ENCODE assay signal across 14 mouse cellular contexts in the genomic region with DNA sequence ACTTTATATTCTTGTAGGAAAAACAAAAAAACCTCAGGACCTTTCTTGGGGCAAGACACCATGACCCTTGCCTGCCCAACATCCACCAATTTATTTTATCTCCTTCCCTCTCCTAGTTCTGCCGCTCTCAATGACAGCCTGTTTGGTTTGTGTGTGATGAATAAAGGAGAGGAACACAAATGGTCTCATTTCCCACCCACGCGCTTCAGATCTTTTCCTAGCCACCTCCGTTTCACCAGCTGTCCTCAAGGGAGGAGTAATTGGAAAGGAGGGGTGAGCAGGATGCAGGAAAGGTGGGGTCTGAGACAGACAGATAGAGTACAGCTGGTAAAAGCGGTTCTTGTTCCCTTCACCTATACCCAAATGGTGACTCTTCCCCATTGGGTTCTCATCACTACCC. TPM values are rescaled to one million over a fixed set of nuclear protein-coding genes. Genes with fewer than 3 reads are reported as not detected.
A peak's percentile ranks its signal among the peaks of the same experiment; 100 is the strongest.
DNase-seq lines count a peak whose midpoint lies in the region; ATAC-seq lines count a peak whose summit lies in the region.
"Had no signal": no experiment of that assay in that cellular context is flagged by ENCODE, and none has a peak within 500 bp of the region (broad histone marks: within the 10 kb centered on the region; RNA-seq: fewer than 3 reads in every experiment).

No protein-coding gene starts in this region.

- 0 out of 2 replicates have a peak, but pooled peaks cover 4% of the 10 kb centered on the region for H3K27me3 ChIP-seq in heart, embryonic 13.5 days (replicated peaks)
- H3K27me3 ChIP-seq in midbrain, embryonic 12.5 days, result no peaks in the 10 kb centered on the region
- H3K27me3 ChIP-seq in midbrain, embryonic 11.5 days (ENCODE audit: control insufficient read depth, insufficient read depth, low read length), result no peaks in the 10 kb centered on the region

- no peak for ATAC-seq in heart, embryonic 13.5 days (ENCODE audit: extremely low read depth, insufficient number of reproducible peaks, low FRiP score, low TSS enrichment)
- no peak for ATAC-seq in midbrain, embryonic 12.5 days (ENCODE audit: low FRiP score, low read depth)
- ATAC-seq in midbrain, embryonic 11.5 days (ENCODE audit: low FRiP score), result no peak

- no peak overlapping the region for H3K9ac ChIP-seq in heart, embryonic 13.5 days
- H3K9ac ChIP-seq in midbrain, embryonic 12.5 days (replicated peaks), result no peak overlapping the region
- H3K9ac ChIP-seq in midbrain, embryonic 11.5 days (ENCODE audit: low read length), result no peak overlapping the region

- DNase-seq in heart, adult 11 months, result no peak
- no peak for DNase-seq in midbrain, embryonic 11.5 days (ENCODE audit: low spot score, missing footprints)
- peak; percentile 68 to 81 for DNase-seq in left cerebral cortex, postnatal 14 days (ENCODE audit: low spot score in 2 of 2)
- DNase-seq in gastrocnemius, adult 8-10 months (ENCODE audit: low spot score in 2 of 2), result no peak
- no peak for DNase-seq in c-Kit-positive CD71-positive TER-119-positive erythroid progenitor cells, embryonic 14.5 days (ENCODE audit: low spot score)
- DNase-seq in testis, postnatal 14 days (ENCODE audit: low spot score), result no peak

- H3K27ac ChIP-seq in heart, embryonic 13.5 days (replicated peaks), result no peak overlapping the region
- no peak overlapping the region for H3K27ac ChIP-seq in midbrain, embryonic 12.5 days (replicated peaks)
- no peak overlapping the region for H3K27ac ChIP-seq in midbrain, embryonic 11.5 days (ENCODE audit: low read depth, low read length)

- intact Hi-C loops in left cerebral cortex, postnatal 14 days (cut with DNase I), result no loop called here

- H3K36me3 ChIP-seq in heart, embryonic 13.5 days, result peaks cover 25% of the 10 kb centered on the region
- peaks cover 16% of the 10 kb centered on the region for H3K36me3 ChIP-seq in midbrain, embryonic 12.5 days
- peaks cover 12% of the 10 kb centered on the region for H3K36me3 ChIP-seq in midbrain, embryonic 11.5 days (ENCODE audit: control insufficient read depth, insufficient read depth, low read length)

- 59% methylated on average over 5 of the region's 5 CpGs for WGBS in heart, embryonic 13.5 days
- WGBS in midbrain, embryonic 12.5 days, result 89% methylated on average over 5 of the region's 5 CpGs
- WGBS in midbrain, embryonic 11.5 days, result 91% methylated on average over 5 of the region's 5 CpGs

- H3K4me1 ChIP-seq in heart, embryonic 13.5 days, result peaks cover 49% of the 10 kb centered on the region
- H3K4me1 ChIP-seq in midbrain, embryonic 12.5 days, result peaks cover 39% of the 10 kb centered on the region
- H3K4me1 ChIP-seq in midbrain, embryonic 11.5 days (ENCODE audit: control insufficient read depth, insufficient read depth, low read length), result peaks cover 19% of the 10 kb centered on the region

- no peaks in the 10 kb centered on the region for H3K9me3 ChIP-seq in heart, embryonic 13.5 days
- no peaks in the 10 kb centered on the region for H3K9me3 ChIP-seq in midbrain, embryonic 12.5 days
- H3K9me3 ChIP-seq in midbrain, embryonic 11.5 days (ENCODE audit: control insufficient read depth, low read length), result no peaks in the 10 kb centered on the region

- H3K4me2 ChIP-seq in heart, embryonic 13.5 days, result peak overlapping the region; percentile 76
- H3K4me2 ChIP-seq in midbrain, embryonic 12.5 days (replicated peaks), result no peak overlapping the region
- H3K4me2 ChIP-seq in midbrain, embryonic 11.5 days, result no peak overlapping the region

- H3K4me3 ChIP-seq in heart, embryonic 13.5 days, result no peak overlapping the region
- 0 out of 2 replicates have a peak overlapping the region, but pooled peaks have one; percentile 88 for H3K4me3 ChIP-seq in midbrain, embryonic 12.5 days
- H3K4me3 ChIP-seq in midbrain, embryonic 11.5 days (ENCODE audit: low read depth, low read length), result no peak overlapping the region

RNA-seq across cellular contexts. Expression of gene Sf3b2, which starts 1.4 kb away (rescaled TPM):
- 210 and 227 TPM in 2 replicates for polyA plus RNA-seq in heart, embryonic 13.5 days (2015; fragmentation: Nextera tagmentation; extraction: Ambion mirVana)
- 411 and 418 TPM in 2 replicates for polyA plus RNA-seq in midbrain, embryonic 12.5 days (2016; fragmentation: Nextera tagmentation; extraction: Ambion mirVana)
- 377 and 399 TPM in 2 replicates for polyA plus RNA-seq in midbrain, embryonic 11.5 days (2014; fragmentation: Nextera tagmentation; extraction: Ambion mirVana)
- 100 to 1,000 TPM; 192 to 194 TPM for total RNA-seq in left cerebral cortex, postnatal 14 days (2021)
- total RNA-seq in gastrocnemius, adult 8-10 months (2022), result 10 to 100 TPM; 59.7 to 74.1 (median 62.9) TPM

RNA-seq across cellular contexts. Expression of gene Gal3st3, which starts 1.5 kb away (rescaled TPM):
- 4.5 and 5.9 TPM in 2 replicates for polyA plus RNA-seq in heart, embryonic 13.5 days (2015; fragmentation: Nextera tagmentation; extraction: Ambion mirVana)
- polyA plus RNA-seq in midbrain, embryonic 12.5 days (2016; fragmentation: Nextera tagmentation; extraction: Ambion mirVana), result 20.4 and 24.1 TPM in 2 replicates
- 15.6 TPM in 2 replicates for polyA plus RNA-seq in midbrain, embryonic 11.5 days (2014; fragmentation: Nextera tagmentation; extraction: Ambion mirVana)
- total RNA-seq in left cerebral cortex, postnatal 14 days (2021), result 100 to 1,000 TPM; 106 to 107 TPM
- under 1 TPM in 1 of 4 experiments, not detected in 3; 0.17 TPM for total RNA-seq in gastrocnemius, adult 8-10 months (2022)
- polyA plus RNA-seq: C2C12 had no signal

RNA-seq across cellular contexts. Expression of gene Pacs1, which starts 23.7 kb away (rescaled TPM):
- polyA plus RNA-seq in heart, embryonic 13.5 days (2015; fragmentation: Nextera tagmentation; extraction: Ambion mirVana), result 17.7 and 18.6 TPM in 2 replicates
- 32.5 and 32.8 TPM in 2 replicates for polyA plus RNA-seq in midbrain, embryonic 12.5 days (2016; fragmentation: Nextera tagmentation; extraction: Ambion mirVana)
- polyA plus RNA-seq in midbrain, embryonic 11.5 days (2014; fragmentation: Nextera tagmentation; extraction: Ambion mirVana), result 24.8 and 26.1 TPM in 2 replicates
- total RNA-seq in left cerebral cortex, postnatal 14 days (2021), result 10 to 100 TPM; 66.2 to 69.4 TPM
- 1 to 10 TPM; 4.5 to 6.6 (median 5.4) TPM for total RNA-seq in gastrocnemius, adult 8-10 months (2022)

RNA-seq across cellular contexts. Expression of gene Catsper1, which starts 38.9 kb away (rescaled TPM):
- not detected in 2 replicates for polyA plus RNA-seq in heart, embryonic 13.5 days (2015; fragmentation: Nextera tagmentation; extraction: Ambion mirVana)
- polyA plus RNA-seq in midbrain, embryonic 12.5 days (2016; fragmentation: Nextera tagmentation; extraction: Ambion mirVana), result not detected in 2 replicates
- not detected in 2 replicates for polyA plus RNA-seq in midbrain, embryonic 11.5 days (2014; fragmentation: Nextera tagmentation; extraction: Ambion mirVana)
- total RNA-seq in left cerebral cortex, postnatal 14 days (2021), result not detected
- total RNA-seq in gastrocnemius, adult 8-10 months (2022), result not detected
- total RNA-seq: gastrocnemius, postnatal 4 days; midbrain, postnatal 0 days had no signal
- polyA plus RNA-seq: C2C12; embryonic facial prominence, embryonic 11.5 days; intestine, embryonic 14.5 days; limb, embryonic 14.5 days; midbrain, postnatal 0 days had no signal

RNA-seq across cellular contexts. Expression of gene Cst6, which starts 52.7 kb away (rescaled TPM):
- 0.28 and 0.73 TPM in 2 replicates for polyA plus RNA-seq in heart, embryonic 13.5 days (2015; fragmentation: Nextera tagmentation; extraction: Ambion mirVana)
- polyA plus RNA-seq in midbrain, embryonic 12.5 days (2016; fragmentation: Nextera tagmentation; extraction: Ambion mirVana), result 0.87 and 2.2 TPM in 2 replicates
- 1.0 and 2.1 TPM in 2 replicates for polyA plus RNA-seq in midbrain, embryonic 11.5 days (2014; fragmentation: Nextera tagmentation; extraction: Ambion mirVana)
- 10 to 100 TPM; 15.4 to 17.9 TPM for total RNA-seq in left cerebral cortex, postnatal 14 days (2021)
- total RNA-seq in gastrocnemius, adult 8-10 months (2022), result 10 to 100 TPM; 44.0 to 55.9 (median 44.9) TPM

Comparison
In these comparisons a context has a peak if more than half of its experiments do, and no peak if none do; other contexts are left out.
1. DNase-seq: peak in left cerebral cortex, postnatal 14 days (2 of 2); none in heart, adult 11 months (single experiment), midbrain, embryonic 11.5 days (single experiment), gastrocnemius, adult 8-10 months (0 of 2), c-Kit-positive CD71-positive TER-119-positive erythroid progenitor cells, embryonic 14.5 days (single experiment) and testis, postnatal 14 days (single experiment).